Mouse (Mus musculus) spleen, adult 2 months (tissue): ENCODE measurements around the gene Zfp668. TPM values are rescaled to one million over a fixed set of nuclear protein-coding genes. Genes with fewer than 3 reads are reported as not detected.
A peak's percentile ranks its signal among the peaks of the same experiment; 100 is the strongest.

ENCODE experiments used
- DNase-seq, 2 experiments: peaks; one replicate each; pipeline versions ENCODE4 v3.0.0 to v3.0.0-alpha.2; 2012 to 2021; ENCODE audit warnings: low spot score in 2 of 2, low read depth in 1 of 2
- H3K27ac ChIP-seq: fragments of 200-500 bp; 2 replicates; pipeline ENCODE4 v1.5.1; 2012; ENCODE audit warnings: low read length, inconsistent platforms; ENCODE audit not compliant: insufficient read depth
- H3K27me3 ChIP-seq: fragments of 200-500 bp; 2 replicates; pipeline ENCODE4 v1.6.1; 2012; ENCODE audit warnings: mild to moderate bottlenecking, moderate library complexity, low read length, inconsistent platforms; ENCODE audit not compliant: control insufficient read depth, insufficient read depth
- H3K36me3 ChIP-seq: fragments of 200-500 bp; 2 replicates; pipeline ENCODE4 v1.6.1; 2012; ENCODE audit warnings: mild to moderate bottlenecking, low read length, inconsistent platforms; ENCODE audit not compliant: control insufficient read depth, insufficient read depth
- H3K4me1 ChIP-seq: fragments of 200-500 bp; 2 replicates; pipeline ENCODE4 v1.6.1; 2011; ENCODE audit warnings: inconsistent platforms; ENCODE audit not compliant: control insufficient read depth, insufficient read depth, insufficient read length
- H3K4me3 ChIP-seq: fragments of 200-500 bp; 2 replicates; pipeline ENCODE4 v1.5.1; 2011; ENCODE audit warnings: mild to moderate bottlenecking, inconsistent platforms; ENCODE audit not compliant: insufficient read depth, insufficient read length; ENCODE audit errors: extremely low read depth
- CTCF ChIP-seq: fragments of 200-500 bp; IDR thresholded peaks from 2 replicates; pipeline ENCODE4 v1.5.1; 2011; ENCODE audit warnings: mild to moderate bottlenecking, inconsistent platforms; ENCODE audit not compliant: insufficient read depth, insufficient read length, insufficient replicate concordance; ENCODE audit errors: extremely low read depth
- POLR2A ChIP-seq: fragments of 200-500 bp; IDR thresholded peaks from 2 replicates; pipeline ENCODE4 v1.6.1; 2011; ENCODE audit warnings: low read depth, low read length, inconsistent platforms
- WGBS: fragments of 180-500 bp; shearing (Covaris S2); methylation state at CpG from one replicate; pipeline ENCODE4 v1.1.7; 2018; 5-methylcytosine and 5-hydroxymethylcytosine counted together
- polyA plus RNA-seq: library from polyadenylated mRNA; depleted of rRNA; stranded (reverse); fragments of >200 nt; gene quantifications from 2 replicates; pipeline ENCODE4 v1.2.3, GENCODE M21; 2012; rRNA removed

The Zfp668 gene
- polyA plus RNA-seq: 8.6 and 10.4 TPM in 2 replicates

GRCm38 (mm10) chr7:127876467-127877348, at the start of gene Zfp668:
Gene Zfp668, minus strand, starts transcription at chr7:127876828.
- H3K4me1 ChIP-seq: peaks cover 12% of the 10 kb centered on the region; the same call in 1 of the 2 replicates
- peak within 1 kb of the TSS; percentile 80 for H3K4me3 ChIP-seq
- under 1% methylated on average over 60 of the region's 60 CpGs for WGBS
- no peaks in the 10 kb centered on the region for H3K27me3 ChIP-seq
- peak; percentile 51; the same call in 1 of the 2 replicates for TF ChIP-seq POLR2A
- TF ChIP-seq CTCF: no peak
- H3K27ac ChIP-seq: peak within 1 kb of the TSS; percentile 98
- peaks cover 27% of the 10 kb centered on the region for H3K36me3 ChIP-seq
- peak; percentile 83 to 86 for DNase-seq

- H3K27me3 ChIP-seq: no peaks in the 10 kb centered on the region
- 93% methylated on average over 8 of the region's 8 CpGs for WGBS
- peaks cover 13% of the 10 kb centered on the region; the same call in 1 of the 2 replicates for H3K36me3 ChIP-seq
- no peak for DNase-seq
- H3K4me3 ChIP-seq: no peak overlapping the region
- TF ChIP-seq CTCF (no peak), POLR2A (no peak)
- peaks cover 12% of the 10 kb centered on the region; the same call in 1 of the 2 replicates for H3K4me1 ChIP-seq
- no peak overlapping the region for H3K27ac ChIP-seq
These were observed 49.4 kb upstream of the Zfp668 start for GRCm38 (mm10) chr7:127926066-127926465.

- Histone ChIP-seq H3K4me1 (peaks cover 12% of the 10 kb centered on the region; the same call in 1 of the 2 replicates), H3K27me3 (no peaks in the 10 kb centered on the region), H3K4me3 (no peak overlapping the region), H3K36me3 (peaks cover 13% of the 10 kb centered on the region; the same call in 1 of the 2 replicates), H3K27ac (no peak overlapping the region)
- no peak for DNase-seq
- TF ChIP-seq CTCF (no peak), POLR2A (no peak)
- 95% methylated on average over 5 of the region's 5 CpGs for WGBS
These were observed 48.6 kb upstream of the Zfp668 start for GRCm38 (mm10) chr7:127925252-127925651.

- no peak overlapping the region for H3K27ac ChIP-seq
- H3K4me1 ChIP-seq: peaks cover 12% of the 10 kb centered on the region; the same call in 1 of the 2 replicates
- 94% methylated on average over 5 of the region's 5 CpGs for WGBS
- no peak for DNase-seq
- no peak overlapping the region for H3K4me3 ChIP-seq
- TF ChIP-seq CTCF (no peak), POLR2A (no peak)
- H3K36me3 ChIP-seq: peaks cover 13% of the 10 kb centered on the region; the same call in 1 of the 2 replicates
- no peaks in the 10 kb centered on the region for H3K27me3 ChIP-seq
These were observed 47.1 kb upstream of the Zfp668 start for GRCm38 (mm10) chr7:127923714-127924113.

GRCm38 (mm10) chr7:127922451-127923275, 46.0 kb upstream of the Zfp668 start:
- DNase-seq: peak in 1 of 2 experiments; percentile 50
- H3K4me1 ChIP-seq: peaks cover 12% of the 10 kb centered on the region; the same call in 1 of the 2 replicates
- 31% methylated on average over 6 of the region's 6 CpGs for WGBS
- no peak overlapping the region for H3K4me3 ChIP-seq
- TF ChIP-seq POLR2A: no peak
- no peak for TF ChIP-seq CTCF
- H3K27ac ChIP-seq: peak overlapping the region; percentile 93
- no peaks in the 10 kb centered on the region for H3K27me3 ChIP-seq
- peaks cover 13% of the 10 kb centered on the region; the same call in 1 of the 2 replicates for H3K36me3 ChIP-seq

GRCm38 (mm10) chr7:127921516-127921915, 44.9 kb upstream of the Zfp668 start:
- H3K27me3 ChIP-seq: no peaks in the 10 kb centered on the region
- H3K4me1 ChIP-seq: peaks cover 12% of the 10 kb centered on the region; the same call in 1 of the 2 replicates
- 76% methylated on average over 8 of the region's 8 CpGs for WGBS
- peaks cover 15% of the 10 kb centered on the region for H3K36me3 ChIP-seq
- no peak overlapping the region for H3K27ac ChIP-seq
- no peak overlapping the region for H3K4me3 ChIP-seq
- DNase-seq: no peak
- TF ChIP-seq CTCF (no peak), POLR2A (no peak)
